23 mouse cellular contexts compared by ENCODE assay signal in genomic region chr15:9118852-9119251, GRCm38 (mm10). TPM values are rescaled to one million over a fixed set of nuclear protein-coding genes. Genes with fewer than 3 reads are reported as not detected.
DNase-seq lines count a peak whose midpoint lies in the region; ATAC-seq and TF ChIP-seq lines count a peak whose summit lies in the region.
"Had no signal": no experiment of that assay in that cellular context is flagged by ENCODE, and none has a peak within 500 bp of the region (broad histone marks: within the 10 kb centered on the region; RNA-seq: fewer than 3 reads in every experiment).

No protein-coding gene starts in this region.

- H3K9ac ChIP-seq in intestine, embryonic 14.5 days (ENCODE audit: low read length), result no peak overlapping the region
- H3K9ac ChIP-seq in intestine, embryonic 16.5 days (ENCODE audit: low read depth, low read length), result no peak overlapping the region
- H3K9ac ChIP-seq in kidney, embryonic 15.5 days, result no peak overlapping the region
- no peak overlapping the region for H3K9ac ChIP-seq in stomach, postnatal 0 days (ENCODE audit: low read length)
- H3K9ac ChIP-seq: limb, embryonic 13.5 days; midbrain, embryonic 15.5 days had no signal

- 93% methylated on average over 4 of the region's 4 CpGs for WGBS in intestine, embryonic 14.5 days
- 92% methylated on average over 4 of the region's 4 CpGs for WGBS in intestine, embryonic 16.5 days
- WGBS in kidney, embryonic 15.5 days, result 89% methylated on average over 4 of the region's 4 CpGs
- 87% methylated on average over 4 of the region's 4 CpGs for WGBS in stomach, postnatal 0 days

- peak; percentile 18 for DNase-seq in intestine, embryonic 14.5 days (ENCODE audit: low spot score)
- DNase-seq in kidney, postnatal 25 days, result peak; percentile 26 to 61
- peak; percentile 34 for DNase-seq in testis, postnatal 10 days (ENCODE audit: low spot score)
- DNase-seq in testis, postnatal 14 days (ENCODE audit: low spot score), result no peak
- DNase-seq in stomach, postnatal 0 days (ENCODE audit: low spot score), result no peak
- DNase-seq: adrenal gland, adult 8-10 months; B cell, adult 2 months; cerebellum, adult 18-20 months; cerebellum, postnatal 14 days; gastrocnemius, adult 2 months; heart, postnatal 4 days; kidney, postnatal 14 days; lung, adult 18-20 months; lung, postnatal 14 days had no signal

- no peaks in the 10 kb centered on the region for H3K9me3 ChIP-seq in intestine, embryonic 14.5 days (ENCODE audit: control insufficient read depth, low read length)
- no peaks in the 10 kb centered on the region for H3K9me3 ChIP-seq in intestine, embryonic 16.5 days (ENCODE audit: control insufficient read depth, low read length)
- no peaks in the 10 kb centered on the region for H3K9me3 ChIP-seq in kidney, embryonic 15.5 days (replicated peaks)
- no peaks in the 10 kb centered on the region for H3K9me3 ChIP-seq in stomach, postnatal 0 days (ENCODE audit: control insufficient read depth, low read length)
- H3K9me3 ChIP-seq: G1E; limb, embryonic 13.5 days; megakaryocyte, embryonic 14.5 days; midbrain, embryonic 15.5 days had no signal

- ATAC-seq in intestine, embryonic 14.5 days (replicated peaks; ENCODE audit: low FRiP score, low TSS enrichment, low read depth), result no peak
- ATAC-seq in intestine, embryonic 16.5 days, result no peak
- no peak for ATAC-seq in kidney, embryonic 15.5 days (replicated peaks; ENCODE audit: low FRiP score)
- 0 out of 2 replicates have a peak, but pooled peaks have one; percentile 27 for ATAC-seq in stomach, postnatal 0 days (ENCODE audit: low FRiP score, low TSS enrichment)
- no peak for ATAC-seq in activated CD4-positive, CD25-positive, alpha-beta regulatory T cell, adult 4 months
- ATAC-seq: hindbrain, embryonic 16.5 days; midbrain, embryonic 15.5 days had no signal

- H3K4me3 ChIP-seq in intestine, embryonic 14.5 days (ENCODE audit: low read depth, low read length), result no peak overlapping the region
- no peak overlapping the region for H3K4me3 ChIP-seq in intestine, embryonic 16.5 days (ENCODE audit: low read length)
- H3K4me3 ChIP-seq in kidney, embryonic 15.5 days (replicated peaks), result no peak overlapping the region
- no peak overlapping the region for H3K4me3 ChIP-seq in stomach, postnatal 0 days (ENCODE audit: low read depth, low read length)
- H3K4me3 ChIP-seq: gastrocnemius, adult 2 months; limb, embryonic 13.5 days; megakaryocyte, embryonic 14.5 days; midbrain, embryonic 15.5 days had no signal

- H3K4me2 ChIP-seq in intestine, embryonic 14.5 days (ENCODE audit: low read length), result no peak overlapping the region
- no peak overlapping the region for H3K4me2 ChIP-seq in intestine, embryonic 16.5 days (ENCODE audit: low read depth, low read length)
- no peak overlapping the region for H3K4me2 ChIP-seq in kidney, embryonic 15.5 days
- H3K4me2 ChIP-seq in stomach, postnatal 0 days (replicated peaks; ENCODE audit: low read depth), result no peak overlapping the region
- H3K4me2 ChIP-seq: limb, embryonic 13.5 days; midbrain, embryonic 15.5 days had no signal

- H3K27me3 ChIP-seq in intestine, embryonic 14.5 days (replicated peaks; ENCODE audit: control insufficient read depth, insufficient read depth, low read length), result no peaks in the 10 kb centered on the region
- H3K27me3 ChIP-seq in intestine, embryonic 16.5 days (replicated peaks; ENCODE audit: control insufficient read depth, insufficient read depth, low read length), result no peaks in the 10 kb centered on the region
- no peaks in the 10 kb centered on the region for H3K27me3 ChIP-seq in kidney, embryonic 15.5 days
- H3K27me3 ChIP-seq in stomach, postnatal 0 days (ENCODE audit: control insufficient read depth, insufficient read depth, low read length), result no peaks in the 10 kb centered on the region
- H3K27me3 ChIP-seq: CH12.LX; limb, embryonic 13.5 days; megakaryocyte, embryonic 14.5 days; midbrain, embryonic 15.5 days had no signal

- no peak for TF ChIP-seq EP300 in stomach, postnatal 0 days (optimal IDR thresholded peaks at IDR 0.05)

- no peak for TF ChIP-seq CTCF in stomach, postnatal 0 days (IDR thresholded peaks at IDR 0.05; ENCODE audit: low read depth)

- H3K27ac ChIP-seq in intestine, embryonic 14.5 days (ENCODE audit: low read depth), result no peak overlapping the region
- no peak overlapping the region for H3K27ac ChIP-seq in intestine, embryonic 16.5 days (ENCODE audit: low read length)
- H3K27ac ChIP-seq in kidney, embryonic 15.5 days, result no peak overlapping the region
- H3K27ac ChIP-seq in stomach, postnatal 0 days (replicated peaks), result no peak overlapping the region
- H3K27ac ChIP-seq: gastrocnemius, adult 2 months; limb, embryonic 13.5 days; midbrain, embryonic 15.5 days had no signal

- H3K4me1 ChIP-seq in intestine, embryonic 14.5 days (replicated peaks; ENCODE audit: control insufficient read depth, insufficient read depth, low read length), result peaks cover 3% of the 10 kb centered on the region; the same call in 1 of the 2 replicates
- H3K4me1 ChIP-seq in intestine, embryonic 16.5 days (ENCODE audit: control insufficient read depth, insufficient read depth, low read length), result peaks cover 6% of the 10 kb centered on the region; the same call in 1 of the 2 replicates
- no peaks in the 10 kb centered on the region for H3K4me1 ChIP-seq in kidney, embryonic 15.5 days
- H3K4me1 ChIP-seq in stomach, postnatal 0 days (replicated peaks; ENCODE audit: control insufficient read depth, insufficient read depth), result no peaks in the 10 kb centered on the region
- H3K4me1 ChIP-seq: limb, embryonic 13.5 days; midbrain, embryonic 15.5 days had no signal

- peaks cover 94% of the 10 kb centered on the region for H3K36me3 ChIP-seq in intestine, embryonic 14.5 days (ENCODE audit: control insufficient read depth, insufficient read depth, low read length)
- H3K36me3 ChIP-seq in intestine, embryonic 16.5 days (ENCODE audit: control insufficient read depth, insufficient read depth, low read length), result peaks cover 16% of the 10 kb centered on the region
- peaks cover 99% of the 10 kb centered on the region for H3K36me3 ChIP-seq in kidney, embryonic 15.5 days
- peaks cover 8% of the 10 kb centered on the region for H3K36me3 ChIP-seq in stomach, postnatal 0 days (ENCODE audit: control insufficient read depth, insufficient read depth, low read length)

RNA-seq across cellular contexts. Expression of gene Lmbrd2, which starts 21.5 kb away (rescaled TPM):
- 4.6 and 4.9 TPM in 2 replicates for polyA plus RNA-seq in intestine, embryonic 14.5 days (2014; fragmentation: Nextera tagmentation; extraction: Ambion mirVana)
- polyA plus RNA-seq in intestine, embryonic 16.5 days (2015; fragmentation: Nextera tagmentation; extraction: Ambion mirVana), result 3.1 and 3.6 TPM in 2 replicates
- polyA plus RNA-seq in kidney, embryonic 15.5 days (2015; fragmentation: Nextera tagmentation; extraction: Ambion mirVana), result 3.6 and 3.7 TPM in 2 replicates
- polyA plus RNA-seq in stomach, postnatal 0 days (2015; fragmentation: Nextera tagmentation; extraction: Ambion mirVana), result 2.7 and 3.1 TPM in 2 replicates
- polyA plus RNA-seq in activated CD4-positive, CD25-positive, alpha-beta regulatory T cell, adult 4 months (2017; shearing (Covaris generic)), result 1 to 10 TPM; 3.0 to 3.6 TPM

RNA-seq across cellular contexts. Expression of gene Skp2, which starts 36.4 kb away (rescaled TPM):
- 73.2 and 86.4 TPM in 2 replicates for polyA plus RNA-seq in intestine, embryonic 14.5 days (2014; fragmentation: Nextera tagmentation; extraction: Ambion mirVana)
- polyA plus RNA-seq in intestine, embryonic 16.5 days (2015; fragmentation: Nextera tagmentation; extraction: Ambion mirVana), result 43.5 and 47.8 TPM in 2 replicates
- polyA plus RNA-seq in kidney, embryonic 15.5 days (2015; fragmentation: Nextera tagmentation; extraction: Ambion mirVana), result 81.1 and 81.9 TPM in 2 replicates
- 8.6 and 9.7 TPM in 2 replicates for polyA plus RNA-seq in stomach, postnatal 0 days (2015; fragmentation: Nextera tagmentation; extraction: Ambion mirVana)
- 1 to 10 TPM; 5.9 to 6.0 TPM for polyA plus RNA-seq in activated CD4-positive, CD25-positive, alpha-beta regulatory T cell, adult 4 months (2017; shearing (Covaris generic))

RNA-seq across cellular contexts. Expression of gene Nadk2, which starts 47.8 kb away (rescaled TPM):
- 44.6 and 46.5 TPM in 2 replicates for polyA plus RNA-seq in intestine, embryonic 14.5 days (2014; fragmentation: Nextera tagmentation; extraction: Ambion mirVana)
- 19.7 and 44.7 TPM in 2 replicates for polyA plus RNA-seq in intestine, embryonic 16.5 days (2015; fragmentation: Nextera tagmentation; extraction: Ambion mirVana)
- 27.0 and 27.3 TPM in 2 replicates for polyA plus RNA-seq in kidney, embryonic 15.5 days (2015; fragmentation: Nextera tagmentation; extraction: Ambion mirVana)
- 13.3 and 13.7 TPM in 2 replicates for polyA plus RNA-seq in stomach, postnatal 0 days (2015; fragmentation: Nextera tagmentation; extraction: Ambion mirVana)
- polyA plus RNA-seq in activated CD4-positive, CD25-positive, alpha-beta regulatory T cell, adult 4 months (2017; shearing (Covaris generic)), result 1 to 10 TPM; 3.3 to 7.0 TPM

Comparison
In these comparisons a context has a peak if more than half of its experiments do, and no peak if none do; other contexts are left out.
1. DNase-seq: peak in intestine, embryonic 14.5 days (single experiment), kidney, postnatal 25 days (2 of 2) and testis, postnatal 10 days (single experiment); none in testis, postnatal 14 days (single experiment) and stomach, postnatal 0 days (single experiment).